Mouse (Mus musculus): Measurements from ENCODE around the gene Plac1.

DNA sequence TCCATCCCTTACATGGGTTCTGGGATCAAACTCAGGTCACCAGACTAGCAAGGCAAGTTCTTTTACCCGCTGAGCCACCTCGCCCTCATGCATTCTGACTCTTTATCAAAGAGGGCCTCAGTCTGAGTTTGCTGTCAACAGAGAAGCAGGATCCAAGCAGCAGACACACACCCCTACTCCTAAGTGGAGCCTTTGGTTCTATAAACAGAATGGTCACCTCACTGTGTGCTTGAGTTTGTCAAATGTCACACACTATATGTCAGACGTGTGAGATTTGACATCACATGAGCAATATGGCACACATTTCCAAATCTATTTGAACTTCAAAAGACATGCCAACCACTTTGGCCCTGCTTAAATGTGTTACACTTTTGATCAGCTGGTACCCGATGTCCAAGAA is 42.2 kb downstream of the Plac1 start:
- no peak for TF ChIP-seq CTCF (IDR thresholded peaks at IDR 0.05; ENCODE audit: low read depth)
- TF ChIP-seq EP300 (IDR thresholded peaks at IDR 0.05; ENCODE audit: low read depth): peak; percentile 81

Measured in heart, postnatal 0 days (tissue).